Mouse (Mus musculus): ENCODE measurements around the gene Gm7137.
"Not testable (repeated sequence)": the region's sequence is repeated elsewhere in the genome, so short reads cannot be mapped to it uniquely, and the experiment has no call there.

Gm7137 gene

GRCm38 (mm10) chr10:77752312-77752711 is 35.7 kb downstream of the Gm7137 start:
- not testable (repeated sequence) for DNase-seq (ENCODE audit: low read depth, low spot score)

- not testable (repeated sequence) for DNase-seq (ENCODE audit: low read depth, low spot score)
These were observed 36.7 kb downstream of the Gm7137 start, which contains the start of gene Gm9736 for GRCm38 (mm10) chr10:77751254-77751653. Gm9736 (minus strand) TSS chr10:77751354.

DNA sequence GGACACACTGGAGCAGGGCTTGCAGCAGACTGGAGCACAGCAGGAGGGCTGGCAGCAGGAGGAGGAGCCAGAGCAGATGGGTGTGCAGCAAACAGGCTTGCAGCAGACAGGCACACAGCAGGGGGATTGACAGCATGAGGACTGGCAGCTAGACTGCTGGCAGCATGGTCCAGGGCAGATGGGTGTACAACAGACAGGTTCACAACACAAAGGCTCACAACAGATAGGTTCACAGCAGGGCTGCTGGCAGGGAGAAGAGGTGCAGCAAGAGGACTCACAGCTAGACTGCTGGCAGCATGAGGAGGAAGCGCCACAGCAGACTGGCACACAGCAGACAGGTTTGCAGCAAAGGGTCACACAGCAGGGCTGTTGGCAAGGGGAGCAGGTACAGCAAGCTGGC is 37.3 kb downstream of the Gm7137 start:
- DNase-seq (ENCODE audit: low read depth, low spot score), result not testable (repeated sequence)

DNA sequence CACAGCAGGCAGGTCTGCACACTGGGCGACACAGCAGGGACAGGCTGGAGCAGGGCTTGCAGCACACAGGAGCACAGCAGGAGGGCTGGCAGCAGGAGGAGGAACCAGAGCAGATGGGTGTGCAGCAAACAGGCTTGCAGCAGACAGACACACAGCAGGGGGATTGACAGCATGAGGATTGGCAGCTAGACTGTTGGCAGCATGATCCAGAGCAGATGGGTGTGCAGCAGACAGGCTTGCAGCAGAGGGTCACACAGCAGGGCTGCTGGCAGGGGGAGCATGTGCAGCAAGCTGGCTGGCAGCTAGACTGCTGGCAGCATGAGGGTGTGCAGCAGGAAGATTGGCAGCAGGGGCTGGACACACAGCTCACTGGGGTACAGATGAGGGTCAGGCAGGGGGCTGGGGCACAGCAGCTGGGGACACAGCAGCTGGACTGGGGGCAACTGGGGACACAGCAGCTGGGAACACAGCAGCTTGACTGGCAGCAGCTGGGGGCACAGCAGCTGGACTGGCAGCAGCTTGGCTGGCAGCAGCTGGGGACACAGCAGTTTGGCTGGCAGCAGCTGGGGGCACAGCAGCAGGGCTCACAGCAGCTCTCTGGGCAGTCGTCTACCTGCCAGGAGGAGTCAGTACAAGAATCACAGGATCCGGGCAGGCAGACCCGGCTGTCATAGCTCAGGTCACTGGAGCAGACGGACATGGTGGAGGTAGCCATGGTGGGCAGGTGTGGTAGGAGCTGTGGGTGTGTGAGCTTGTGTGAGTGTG is 45.9 kb downstream of the Gm7137 start, which contains the start of gene Gm18596:
TSS of gene Gm18596 (minus strand) at position 715 of the 765 bp plus-strand sequence.
- DNase-seq (ENCODE audit: low read depth, low spot score), result not testable (repeated sequence)

DNA sequence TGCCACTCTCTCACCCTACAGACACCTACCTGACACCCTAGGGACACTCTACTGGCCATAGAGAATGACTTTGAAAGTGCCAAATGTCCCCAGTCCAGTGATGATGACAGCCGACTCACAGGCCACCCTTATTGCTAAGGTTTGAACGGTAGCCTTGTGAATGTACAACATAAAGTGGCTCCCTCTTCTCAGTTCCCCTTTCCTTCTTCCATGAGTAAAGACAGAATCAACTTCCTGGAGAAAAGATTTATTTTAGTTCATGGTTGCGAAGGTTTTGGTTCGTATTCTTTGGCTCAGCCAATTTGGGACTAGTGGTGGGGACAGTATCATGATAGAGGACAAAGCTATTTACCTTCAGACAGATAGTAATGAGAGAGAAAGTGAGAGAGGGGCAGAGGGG is 49.1 kb downstream of the Gm7137 start:
- no peak for DNase-seq (ENCODE audit: low read depth, low spot score)

Measured in 3T3-L1 (cell line).